Mouse (Mus musculus) heart, postnatal 10 days (tissue): ENCODE data around the gene Tha1. TPM values are rescaled to one million over a fixed set of nuclear protein-coding genes. Genes with fewer than 3 reads are reported as not detected.

ENCODE experiments used
- DNase-seq, 2 experiments: peaks; one replicate each; pipeline ENCODE4 v3.0.0; 2021
- intact Hi-C: fragments of 180-260 bp; cut with DNase I; formaldehyde crosslinking; loops from one replicate; pipeline ENCODE4 v1.15.1; 2025
- total RNA-seq, 2 experiments: library from RNA; stranded (reverse); gene quantifications; 2 replicates each; pipeline ENCODE4 v1.2.3; 2021

Gene Tha1
- total RNA-seq = 1 to 10 TPM; 5.1 to 5.7 TPM

DNA sequence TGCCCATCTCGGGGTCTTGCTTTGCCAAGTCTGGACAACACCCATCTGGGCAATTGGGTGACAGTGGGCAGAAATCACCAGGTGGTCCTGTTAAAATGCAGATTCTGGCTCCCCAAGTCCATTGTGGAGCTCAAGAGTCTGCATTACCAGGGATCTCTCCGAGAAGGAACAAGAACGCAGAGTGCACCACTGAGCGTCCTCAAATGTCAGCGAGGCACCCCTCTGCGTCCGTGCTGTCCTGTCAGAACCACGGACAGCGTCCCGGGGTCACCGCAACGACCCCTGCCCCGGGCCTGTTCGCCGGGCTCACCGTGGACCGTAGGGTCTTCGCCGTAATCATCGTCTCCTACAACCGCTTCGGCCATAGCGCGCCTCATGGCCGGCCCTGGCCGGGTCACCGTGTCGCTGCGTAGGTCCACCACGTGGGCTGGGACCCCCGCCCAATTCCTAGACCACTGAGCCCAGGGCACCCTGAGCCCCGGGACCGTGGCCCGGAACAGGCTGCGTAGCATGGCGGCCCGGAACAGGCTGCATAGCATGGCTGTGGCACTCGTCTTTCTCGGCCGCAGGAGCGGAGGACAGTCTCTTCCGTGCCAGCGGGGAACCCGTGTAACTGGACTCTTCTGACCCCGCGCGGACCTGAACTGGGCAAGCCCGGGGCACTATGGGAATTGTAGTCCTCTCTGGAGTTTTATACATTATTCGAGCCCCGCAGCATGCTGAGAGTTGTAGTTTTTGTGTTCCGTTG lies at the start of gene Tha1:
Tha1 (minus strand) TSS at position 621 of the 748 bp plus-strand sequence.
- DNase-seq = peak; percentile 88 to 90
- intact Hi-C loops = loop anchor here (5.0 kb wide), 1 partner anchor 214 kb away; no protein-coding TSS in a partner anchor

DNA sequence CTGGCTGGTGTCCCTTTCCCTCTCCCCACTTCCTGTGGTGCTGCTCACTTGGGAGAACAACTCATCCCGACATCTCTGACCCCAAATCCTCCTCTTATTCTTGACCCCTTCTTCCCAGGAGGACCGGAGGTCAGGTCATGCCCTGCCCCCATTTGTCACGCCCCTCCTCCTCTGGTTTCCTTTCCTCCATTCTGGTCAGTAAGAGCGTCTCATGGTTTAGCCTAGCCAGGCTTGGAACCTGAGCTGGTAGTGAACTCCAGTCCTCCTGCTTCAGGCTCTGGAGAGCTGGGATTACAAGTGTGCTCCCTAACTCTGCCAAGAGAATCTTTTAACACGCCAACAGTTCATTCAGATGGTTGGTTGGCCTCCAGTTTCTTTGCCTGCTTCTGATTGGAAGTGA lies 45.9 kb upstream of the Tha1 start:
- peak in 1 of 2 experiments; percentile 38 for DNase-seq
- intact Hi-C loops = no loop called here

DNA sequence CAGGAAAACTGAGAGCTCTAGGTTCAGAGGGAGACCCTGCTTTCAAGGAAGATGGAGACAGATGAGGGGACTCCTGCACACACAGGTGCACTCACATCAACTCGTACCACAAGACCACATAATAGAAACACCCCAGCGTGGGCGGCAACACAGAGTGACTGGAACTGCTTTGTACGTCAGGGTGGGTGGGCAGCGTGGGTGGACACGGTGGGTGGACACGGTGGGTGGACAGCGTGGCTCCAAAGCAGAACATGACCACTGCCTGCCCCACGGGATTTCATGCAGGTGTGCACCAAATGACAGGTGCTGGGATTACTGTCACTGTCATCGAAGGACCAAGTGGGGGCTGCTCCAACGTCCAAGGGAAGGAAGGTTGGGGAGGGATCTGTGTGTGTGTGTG lies 45.3 kb upstream of the Tha1 start:
- no peak for DNase-seq

DNA sequence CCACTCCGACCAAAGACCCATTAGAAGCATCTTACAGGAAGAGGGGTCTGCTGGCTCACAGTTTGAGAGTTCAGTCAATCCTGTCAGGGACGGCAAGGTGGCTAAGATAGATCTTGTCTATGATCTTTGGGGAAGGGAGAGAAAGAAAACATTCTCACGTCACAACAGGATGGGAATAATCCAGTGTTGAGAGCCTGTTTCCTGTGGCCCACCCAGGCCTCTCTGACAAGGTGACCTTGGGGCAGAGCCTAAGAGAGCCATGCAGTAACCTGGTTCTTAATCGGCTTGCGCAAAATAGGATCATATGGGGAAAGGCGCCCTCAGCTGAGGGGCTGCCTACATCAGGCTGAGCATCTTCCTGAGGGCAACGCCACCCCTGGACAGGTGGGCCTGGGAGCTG lies 42.6 kb upstream of the Tha1 start:
- DNase-seq = no peak
- intact Hi-C loops = no loop called here

More for the DNA sequence above, 45.3 kb upstream of the Tha1 start:
- intact Hi-C loops = no loop called here

DNA sequence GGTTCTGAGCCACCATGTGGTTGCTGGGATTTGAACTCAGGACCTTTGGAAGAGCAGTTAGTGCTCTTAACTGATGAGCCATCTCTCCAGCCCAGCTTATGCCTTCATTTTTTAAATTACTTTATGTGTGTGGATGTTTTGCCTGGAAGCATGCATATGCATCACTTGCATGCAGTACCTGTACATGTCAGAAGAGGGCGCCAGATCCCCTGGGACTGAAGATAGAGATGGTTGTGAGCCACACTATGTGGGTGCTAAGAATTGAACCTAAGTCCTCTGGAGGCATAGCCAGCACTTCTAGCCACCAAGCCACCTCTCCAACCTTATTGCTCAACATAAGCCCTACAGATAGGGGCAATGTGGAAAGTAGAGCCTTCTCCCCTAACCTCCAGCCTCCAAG lies 42.1 kb upstream of the Tha1 start:
- intact Hi-C loops = no loop called here
- DNase-seq = no peak

DNA sequence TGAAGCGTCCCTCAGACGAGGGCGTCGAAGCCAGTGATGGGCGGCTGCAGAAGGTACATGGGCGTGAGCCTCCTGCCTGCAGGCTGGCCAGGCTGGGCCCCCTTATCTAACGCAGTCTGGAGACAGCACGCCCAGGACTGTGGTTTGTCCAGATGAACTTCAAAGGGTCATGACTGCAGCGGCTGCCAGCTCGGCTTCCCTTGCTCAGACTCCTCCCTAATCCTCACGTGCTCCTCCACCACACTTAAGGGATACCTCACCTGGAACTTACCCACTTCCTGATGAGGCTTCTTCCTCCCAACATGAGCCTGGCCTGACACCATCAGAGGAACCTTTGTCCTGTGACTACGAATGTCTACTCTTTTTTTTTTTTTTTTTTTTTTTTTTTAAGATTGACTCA lies 41.2 kb upstream of the Tha1 start:
- no peak for DNase-seq
- intact Hi-C loops = no loop called here

DNA sequence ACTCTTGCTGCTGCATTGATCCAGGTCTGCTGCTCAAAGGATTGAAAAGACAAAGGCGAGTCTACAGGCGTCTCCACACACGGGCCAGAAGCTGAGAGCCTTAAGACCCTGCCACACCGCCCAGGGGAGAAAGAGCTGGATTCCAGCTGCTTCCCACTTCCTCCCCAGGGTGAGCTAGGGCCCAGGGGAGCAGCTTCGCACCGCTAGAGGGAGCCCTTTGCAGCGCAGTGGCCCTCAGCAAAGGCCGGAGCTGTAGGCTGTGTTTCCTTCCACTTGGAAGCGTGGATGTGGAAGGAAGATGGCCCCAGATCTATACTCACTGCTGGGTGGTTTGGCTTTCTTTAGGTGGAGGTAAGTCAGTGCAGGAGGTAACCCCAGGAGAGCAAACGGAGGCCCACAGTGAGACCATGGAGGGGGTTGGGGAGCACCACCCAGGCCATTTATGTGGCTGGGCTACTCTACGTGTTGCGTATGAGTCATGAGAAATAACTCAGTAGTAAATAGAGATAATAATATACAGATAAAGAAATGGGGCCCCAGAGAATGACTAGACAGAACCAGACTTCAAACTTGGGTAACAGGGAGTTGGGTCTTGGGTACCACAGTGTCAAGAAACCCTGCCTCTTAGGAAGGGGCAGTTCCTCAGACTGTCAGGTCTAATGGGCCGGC lies 39.5 kb upstream of the Tha1 start:
- DNase-seq = peak; percentile 87 to 92
- intact Hi-C loops = loop anchor here (1.0 to 2.0 kb wide), 4 partner anchors 22 to 109 kb away; no protein-coding TSS in a partner anchor

DNA sequence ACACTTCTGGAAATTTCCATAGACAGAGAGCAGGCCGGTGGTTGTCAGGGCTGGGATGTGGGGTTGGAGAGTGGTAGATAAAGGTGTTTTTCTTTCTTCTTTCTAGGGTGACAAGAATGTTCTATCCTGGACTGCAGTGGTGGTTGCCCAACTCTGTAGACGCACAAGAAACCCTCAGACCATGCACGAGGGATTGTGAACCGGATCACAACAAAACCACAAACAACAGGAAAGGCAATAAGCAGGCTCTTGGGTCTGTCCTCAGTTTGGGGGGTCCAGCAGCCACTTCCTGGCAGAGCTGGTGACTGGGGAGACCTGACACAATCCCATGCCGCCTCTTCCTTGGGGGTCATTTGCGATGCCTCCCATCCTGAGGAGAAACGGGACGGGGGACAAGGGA lies 36.1 kb upstream of the Tha1 start:
- DNase-seq = no peak
- intact Hi-C loops = no loop called here

DNA sequence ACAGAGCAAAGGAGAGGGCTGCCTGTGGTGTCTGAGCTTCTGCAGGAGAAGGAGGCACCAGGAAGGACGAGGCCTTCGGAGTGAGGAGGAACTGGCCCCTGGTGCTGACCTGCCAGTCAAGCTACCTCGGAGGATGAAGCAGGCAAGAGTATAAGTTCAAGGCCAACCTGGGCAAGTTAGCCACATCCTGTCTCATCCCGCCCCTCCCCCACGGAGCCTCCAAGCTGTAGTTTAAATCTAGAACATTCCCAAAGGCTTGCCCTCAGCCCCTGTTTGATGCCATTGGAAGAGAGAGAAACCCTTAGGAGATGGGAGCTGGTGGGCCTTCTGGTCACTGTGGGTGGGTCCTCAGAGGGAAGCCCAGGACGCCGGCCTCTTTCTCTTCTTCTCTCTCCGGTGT lies 31.2 kb upstream of the Tha1 start:
- DNase-seq = no peak
- intact Hi-C loops = no loop called here

DNA sequence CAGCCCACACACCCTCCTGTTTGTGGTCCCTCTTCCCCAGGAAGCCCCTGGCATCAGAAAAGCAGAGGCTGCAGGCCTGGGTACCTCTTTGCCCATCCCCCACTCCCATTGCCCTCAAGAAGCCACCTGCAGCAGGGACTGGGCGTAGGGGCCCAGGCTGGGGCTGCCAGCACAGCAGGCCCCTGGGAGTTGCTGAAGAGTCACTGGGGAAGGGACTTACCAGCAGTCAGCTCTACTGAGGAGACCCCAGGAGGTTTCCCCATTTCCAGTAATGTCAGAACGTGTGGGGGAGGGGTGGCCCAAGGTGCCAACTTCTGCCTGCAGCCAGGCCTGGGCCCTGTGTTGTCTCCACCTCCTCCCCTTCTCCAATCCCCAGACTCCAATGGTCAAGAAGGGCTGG lies 29.0 kb upstream of the Tha1 start:
- DNase-seq = no peak

DNA sequence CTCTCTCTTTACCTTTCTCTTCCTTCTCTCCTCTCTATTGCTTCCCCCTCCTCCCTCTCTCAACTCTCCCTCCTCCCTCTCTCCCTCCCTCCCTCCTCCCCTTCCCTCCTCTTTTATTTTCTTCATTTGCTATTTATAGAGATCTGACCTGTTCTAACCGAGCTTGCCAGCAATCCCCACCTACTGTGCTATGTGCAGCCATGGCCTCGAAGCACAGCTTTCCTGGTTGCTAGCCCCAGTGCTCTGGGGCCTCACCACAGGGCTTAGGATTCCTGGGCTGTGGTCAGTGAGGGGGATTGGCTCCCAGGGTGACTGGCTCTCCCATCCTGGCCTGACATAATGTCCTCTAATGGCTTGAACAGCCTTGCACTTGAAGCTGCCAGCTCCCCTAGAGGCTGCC lies 23.3 kb upstream of the Tha1 start:
- DNase-seq = no peak
- intact Hi-C loops = no loop called here

More for the DNA sequence above, 29.0 kb upstream of the Tha1 start:
- intact Hi-C loops = no loop called here

DNA sequence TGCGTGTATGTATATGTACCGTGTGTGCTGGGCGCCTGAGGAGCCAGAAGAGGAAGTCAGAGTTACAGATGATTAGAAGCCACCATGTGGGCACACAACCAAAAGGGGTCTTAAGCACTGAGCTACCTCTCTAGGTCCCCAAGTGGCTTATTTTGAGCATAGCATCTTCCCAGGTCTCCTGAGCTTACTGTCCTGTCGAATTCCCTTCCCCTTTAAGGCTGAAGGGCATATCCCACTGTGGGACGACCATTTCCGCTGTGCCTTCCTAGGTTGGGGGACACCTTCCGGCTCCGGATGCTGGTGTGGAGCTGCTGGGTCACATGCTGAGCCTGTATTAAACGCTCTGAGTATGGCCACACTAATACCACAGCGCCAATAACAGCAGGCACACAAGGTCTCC lies 21.4 kb upstream of the Tha1 start:
- no peak for DNase-seq
- intact Hi-C loops = no loop called here

DNA sequence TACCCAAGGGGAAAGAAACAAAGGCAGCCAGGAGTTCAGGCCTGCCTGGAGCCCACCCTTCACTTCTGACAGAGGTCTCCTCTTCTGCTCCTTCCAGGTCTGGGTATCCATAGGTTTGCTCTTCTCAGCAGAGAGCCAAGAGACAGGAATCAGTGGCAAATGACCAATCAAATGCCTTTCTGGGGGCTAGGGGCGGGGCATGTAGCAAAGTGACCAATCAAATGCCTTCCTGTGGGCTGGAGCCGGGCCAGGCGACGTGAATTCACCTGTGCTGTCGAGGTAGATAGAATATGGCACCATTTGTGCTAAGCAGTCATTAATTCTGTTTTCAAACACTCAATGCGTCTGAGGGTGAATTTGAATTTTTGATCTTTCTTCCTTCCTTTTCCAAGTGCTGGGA lies 18.9 kb upstream of the Tha1 start:
- intact Hi-C loops = no loop called here
- no peak for DNase-seq

DNA sequence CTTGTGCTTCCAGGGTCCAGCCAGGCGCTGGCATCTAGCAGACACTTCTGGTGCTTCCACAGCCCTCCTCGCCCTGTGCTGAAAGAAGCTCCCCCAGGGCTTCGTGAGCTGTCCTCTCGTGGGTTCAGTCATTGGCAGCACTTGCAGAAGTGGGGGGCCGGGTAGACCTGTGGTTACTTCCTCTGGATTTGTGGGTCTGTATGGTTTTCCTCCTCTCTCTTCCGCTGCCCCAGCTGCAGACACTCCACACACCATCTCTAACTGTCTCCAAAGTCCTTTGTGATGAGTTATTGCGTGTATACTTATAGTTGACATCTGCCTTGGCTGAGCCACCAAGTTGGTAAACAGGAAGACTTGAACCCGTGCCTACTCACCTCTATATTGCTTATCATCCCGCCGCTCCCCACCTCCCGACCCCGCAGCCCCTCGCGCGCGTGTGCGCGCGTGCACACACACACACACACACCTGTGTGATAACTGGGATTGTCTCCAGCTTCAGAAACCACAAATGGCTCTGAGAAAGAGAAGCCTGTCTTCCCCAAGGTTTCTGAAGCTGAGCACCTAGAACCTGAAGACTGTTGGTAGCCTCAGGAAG lies 18.4 kb upstream of the Tha1 start:
- intact Hi-C loops = no loop called here

DNA sequence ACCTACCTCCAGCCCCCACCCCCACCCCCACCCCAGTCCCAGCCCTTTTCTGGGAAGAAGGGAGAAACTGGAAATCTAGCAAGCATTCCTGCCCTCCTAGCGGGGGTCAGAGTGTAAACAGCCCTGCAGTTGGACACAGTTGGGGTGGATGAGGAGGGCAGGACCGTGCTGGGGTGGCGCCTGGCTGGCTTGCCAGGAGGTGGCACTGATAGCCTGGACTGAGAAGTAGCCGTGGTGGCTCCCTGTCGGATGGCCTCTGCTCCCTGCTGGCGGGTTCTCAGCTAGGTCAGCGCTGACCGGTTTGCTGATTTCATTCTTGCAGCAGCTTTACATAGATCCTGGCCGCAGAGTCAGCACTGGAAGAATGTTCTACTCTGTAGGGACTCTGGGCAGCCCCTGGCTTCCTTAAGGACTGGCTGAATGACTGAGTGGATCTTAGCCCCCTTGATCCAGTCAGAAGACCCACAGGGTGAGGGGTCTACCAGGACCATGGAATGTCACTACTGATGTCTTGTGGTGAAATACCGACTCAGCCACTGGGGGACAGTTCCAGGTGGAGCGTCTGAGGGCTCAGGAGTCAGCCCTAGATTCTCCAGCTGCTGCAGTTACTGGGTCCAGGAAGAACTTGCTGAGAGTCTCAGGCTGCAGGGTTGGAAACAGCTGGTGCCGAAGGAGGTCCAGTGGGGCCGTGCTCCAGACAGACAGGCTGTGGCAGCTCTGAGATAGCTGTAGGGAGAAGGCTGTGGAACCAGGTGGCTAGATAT lies 17.4 kb upstream of the Tha1 start:
- intact Hi-C loops = no loop called here
- peak in 1 of 2 experiments; percentile 61 for DNase-seq

More for the DNA sequence above, 18.4 kb upstream of the Tha1 start:
- no peak for DNase-seq

DNA sequence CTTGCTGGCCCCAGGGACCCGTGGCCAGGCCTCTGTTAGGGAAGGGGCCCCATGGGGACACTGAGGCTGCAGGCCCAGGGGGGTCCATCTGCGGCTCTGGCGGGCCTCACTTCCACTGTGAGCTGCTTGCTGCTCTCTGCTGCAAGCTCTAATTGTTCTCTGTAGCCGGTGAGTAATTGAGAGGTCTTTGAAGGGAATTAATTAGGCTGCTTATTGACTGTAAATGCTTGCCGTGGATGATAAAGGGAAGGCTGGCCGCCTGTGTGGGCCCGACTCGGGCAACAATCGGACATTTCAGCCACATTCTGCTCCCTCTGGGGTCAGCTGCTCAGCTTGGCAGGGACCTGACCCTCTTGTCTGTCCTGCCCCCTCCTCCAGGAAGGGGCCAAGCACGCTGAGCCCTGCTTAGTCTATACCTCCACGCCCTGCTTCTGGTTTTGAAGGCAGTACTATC lies 16.6 kb upstream of the Tha1 start:
- intact Hi-C loops = no loop called here
- no peak for DNase-seq

DNA sequence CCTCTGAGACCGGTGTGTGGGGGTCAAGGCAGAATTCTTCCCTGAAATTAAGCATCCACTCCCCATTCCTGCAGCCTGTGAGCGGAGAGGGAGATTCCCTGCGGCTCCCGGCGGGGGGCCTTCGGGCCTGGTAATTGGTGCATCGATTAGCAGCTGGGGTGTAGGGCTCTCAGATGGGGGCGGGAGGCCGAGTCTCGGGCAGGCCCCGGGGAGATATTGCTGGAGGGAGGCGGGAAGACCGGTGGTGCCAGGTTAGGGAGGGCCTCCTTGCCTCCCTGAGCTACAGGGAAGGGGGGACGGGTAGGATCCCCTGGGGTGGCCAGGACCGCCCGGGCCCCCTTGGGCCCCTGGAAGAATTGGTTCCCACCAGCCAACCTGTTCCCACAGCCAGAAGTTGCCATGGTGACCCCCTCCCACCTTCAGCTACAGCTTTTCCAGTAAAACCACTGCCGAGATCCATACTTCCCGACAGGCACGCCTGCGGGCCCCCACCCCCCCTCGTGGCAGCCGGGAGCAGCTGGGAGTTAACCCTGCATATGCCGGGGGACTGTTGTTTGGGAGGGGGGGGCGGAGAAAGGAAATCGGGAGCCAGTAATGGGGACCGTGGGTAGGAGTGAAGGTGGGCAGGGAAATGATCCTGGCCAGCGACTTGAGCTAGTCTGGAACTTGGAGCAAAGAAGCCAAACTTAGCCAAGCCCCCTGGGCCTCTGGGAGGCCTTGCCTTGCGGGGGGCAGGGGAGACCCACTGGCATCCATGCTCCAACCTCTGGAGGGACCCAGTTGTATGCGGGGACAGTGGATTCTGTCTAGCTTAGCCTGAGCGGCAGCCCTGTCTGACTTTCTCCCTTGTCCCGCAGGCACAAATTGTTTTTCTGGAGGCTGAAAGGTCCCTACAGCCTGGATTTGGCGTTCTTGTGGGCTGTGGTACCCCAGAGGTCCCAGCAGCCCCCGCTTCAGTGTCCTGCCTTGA lies 15.9 kb upstream of the Tha1 start:
- intact Hi-C loops = no loop called here
- DNase-seq = no peak

DNA sequence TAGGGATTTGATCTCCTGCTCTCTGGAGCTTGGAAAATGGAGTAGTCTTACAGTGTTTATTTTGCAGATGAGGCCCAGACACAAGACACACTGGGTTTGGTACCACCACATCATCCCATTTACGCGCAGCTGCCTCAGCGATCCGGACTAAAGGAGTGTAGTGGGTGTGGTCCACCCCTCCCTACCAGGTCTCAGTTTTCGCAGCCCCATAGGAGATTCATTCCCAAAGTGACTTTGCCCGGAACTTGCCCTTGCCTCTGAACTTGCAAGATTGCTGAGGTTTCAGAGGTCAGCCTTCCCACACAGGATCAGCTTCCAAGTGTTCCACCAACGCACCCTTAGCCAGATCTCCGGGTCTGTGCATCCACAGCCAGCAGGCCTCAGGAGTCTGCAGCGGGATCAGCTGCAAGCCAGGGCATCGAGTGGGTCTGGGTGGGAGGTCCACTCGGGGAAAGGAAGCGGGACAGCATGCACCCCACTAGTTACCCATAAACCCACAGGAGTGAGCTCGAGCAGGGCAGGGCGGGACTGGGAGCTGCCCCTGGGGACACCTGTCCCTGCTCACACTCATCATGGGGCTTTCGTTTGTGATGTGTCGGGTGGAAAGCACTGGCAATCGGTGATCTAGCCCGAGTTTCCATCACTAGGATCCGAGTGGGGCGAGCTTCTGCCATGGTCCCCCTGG lies 15.0 kb upstream of the Tha1 start:
- intact Hi-C loops = no loop called here
- no peak for DNase-seq

DNA sequence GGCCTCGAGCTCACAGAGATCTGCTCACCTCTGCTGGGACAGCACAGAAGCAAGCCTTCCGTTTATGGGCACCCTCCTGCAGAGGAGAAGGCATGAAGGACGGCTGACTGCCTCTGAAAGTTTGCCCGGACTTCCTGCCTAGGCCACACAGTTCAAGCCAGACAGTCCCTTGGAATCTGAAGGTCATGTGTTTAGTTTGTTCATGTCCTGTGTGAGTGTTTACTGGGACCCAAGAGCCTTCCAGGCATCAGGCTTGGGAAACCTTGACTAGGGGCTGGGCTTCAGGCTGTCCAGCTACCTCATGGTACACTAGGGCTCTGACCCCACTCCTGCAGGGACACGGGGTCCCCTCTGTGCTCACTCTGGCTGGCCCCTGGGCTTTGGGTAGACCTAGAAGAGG lies 12.7 kb upstream of the Tha1 start:
- DNase-seq = no peak
- intact Hi-C loops = no loop called here
